Mouse (Mus musculus) embryonic fibroblast, embryonic 13.5 days (primary cell): ENCODE data around the gene Fam117a.

Source experiments
- CTCF ChIP-seq: IDR thresholded peaks from 2 replicates; pipeline ENCODE4 v1.5.1; 2011; ENCODE audit warnings: mild to moderate bottlenecking, control low read depth, low read length, moderate library complexity, borderline replicate concordance; ENCODE audit not compliant: insufficient read depth
- POLR2A ChIP-seq: IDR thresholded peaks from 2 replicates; pipeline ENCODE4 v1.6.1; 2011; ENCODE audit warnings: low read depth, mild to moderate bottlenecking, control low read depth, low read length, moderate library complexity

DNA sequence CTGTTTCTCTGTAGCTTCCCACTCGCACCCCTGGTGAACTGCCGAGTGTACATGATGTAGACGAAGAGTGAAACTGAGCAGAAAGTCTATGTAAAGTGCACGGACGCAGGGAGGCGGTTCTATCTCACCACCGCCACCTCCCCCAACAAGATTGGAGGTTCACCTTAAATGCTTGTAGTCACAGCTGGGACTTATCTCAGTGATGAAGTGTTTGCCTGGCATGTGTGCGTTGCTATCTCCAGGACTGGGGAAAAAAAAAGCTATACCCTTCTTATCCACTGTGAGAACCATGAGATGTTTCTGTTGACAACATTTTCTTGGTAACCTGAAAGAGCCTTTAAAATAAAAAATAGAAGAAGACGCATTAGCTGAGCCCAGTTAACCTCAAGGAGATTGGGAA lies 18.7 kb upstream of the Fam117a start:
- TF ChIP-seq CTCF (no peak), POLR2A (no peak)
